Mouse (Mus musculus) heart, adult 9 months (tissue): Measurements from ENCODE around the gene Tarsl2.
A peak's percentile ranks its signal among the peaks of the same experiment; 100 is the strongest.

Source experiments
- DNase-seq, 2 experiments: peaks; one replicate each; pipeline ENCODE4 v3.0.0; 2022; ENCODE audit warnings: low spot score in 2 of 2

The Tarsl2 gene

DNA sequence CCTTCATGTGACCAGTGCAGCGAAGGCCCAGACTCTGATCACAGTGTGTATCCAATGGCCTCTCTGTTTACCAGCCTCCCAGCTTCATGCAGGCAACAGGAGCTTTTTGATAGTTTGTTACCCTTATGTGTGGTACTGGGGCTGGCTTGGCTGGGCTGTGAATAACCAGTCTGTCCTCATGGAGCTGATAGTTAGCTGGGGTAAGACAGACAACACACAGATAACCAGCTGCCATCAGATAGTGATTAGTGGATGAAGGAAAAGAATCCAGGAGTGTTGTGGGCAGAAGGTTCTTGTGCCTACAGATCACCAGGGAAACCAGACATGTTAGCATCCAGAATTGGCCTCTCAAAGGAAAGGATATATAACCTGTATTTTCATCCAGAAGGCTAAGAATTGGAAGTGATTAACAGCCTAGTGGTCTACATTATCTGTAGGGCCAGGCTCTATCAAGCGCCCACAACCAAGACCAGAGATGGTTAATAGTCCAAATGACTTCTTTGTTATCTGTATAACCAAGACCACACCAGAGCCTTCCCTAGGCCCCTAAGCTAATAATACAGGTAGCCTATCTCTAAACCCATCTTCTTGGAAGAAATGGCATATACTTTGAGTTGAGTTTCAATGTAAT, 12.9 kb downstream of the Tarsl2 start:
- DNase-seq: no peak

DNA sequence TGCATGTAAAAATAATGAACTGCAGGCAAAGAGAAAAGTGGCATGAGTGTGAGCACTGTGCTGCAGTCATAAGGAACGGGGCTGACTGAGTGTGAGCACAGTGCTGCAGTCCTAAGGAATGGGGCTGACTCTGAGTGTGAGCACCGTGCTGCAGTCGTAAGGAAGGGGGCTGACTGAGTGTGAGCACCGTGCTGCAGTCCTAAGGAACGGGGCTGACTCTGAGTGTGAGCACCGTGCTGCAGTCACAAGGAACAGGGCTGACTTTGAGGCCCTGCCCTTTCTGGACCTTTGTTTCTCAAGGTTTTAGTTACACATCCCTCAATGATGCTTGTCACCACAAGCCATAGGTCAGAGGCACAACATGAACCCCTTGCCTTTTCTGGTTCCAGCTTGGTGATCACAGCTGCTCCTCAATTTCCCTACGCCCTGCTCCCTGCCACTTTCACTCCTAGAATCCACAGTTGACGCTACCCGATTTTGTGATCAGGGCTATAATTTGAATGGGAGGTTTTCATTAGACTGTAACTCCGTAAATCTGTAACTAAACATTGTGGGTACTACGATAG, 18.6 kb downstream of the Tarsl2 start:
- DNase-seq: no peak

DNA sequence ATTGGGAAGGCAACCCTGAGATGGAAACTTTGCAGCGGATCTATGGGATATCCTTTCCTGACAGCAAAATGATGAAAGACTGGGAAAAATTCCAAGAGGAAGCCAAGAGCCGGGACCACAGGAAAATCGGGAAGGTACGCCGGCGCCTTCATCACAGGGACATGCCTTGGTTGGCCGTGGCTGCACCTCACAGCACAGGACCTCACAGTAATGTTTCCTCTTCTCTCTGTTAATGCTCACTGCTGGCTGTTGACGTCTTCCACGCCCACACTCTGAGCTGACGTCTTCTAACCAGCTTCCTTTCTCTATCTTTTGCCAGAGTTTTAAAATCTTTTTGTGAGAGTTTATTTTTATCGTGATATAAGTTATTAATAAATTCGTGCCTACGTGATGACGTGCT, 19.2 kb downstream of the Tarsl2 start:
- DNase-seq: no peak

DNA sequence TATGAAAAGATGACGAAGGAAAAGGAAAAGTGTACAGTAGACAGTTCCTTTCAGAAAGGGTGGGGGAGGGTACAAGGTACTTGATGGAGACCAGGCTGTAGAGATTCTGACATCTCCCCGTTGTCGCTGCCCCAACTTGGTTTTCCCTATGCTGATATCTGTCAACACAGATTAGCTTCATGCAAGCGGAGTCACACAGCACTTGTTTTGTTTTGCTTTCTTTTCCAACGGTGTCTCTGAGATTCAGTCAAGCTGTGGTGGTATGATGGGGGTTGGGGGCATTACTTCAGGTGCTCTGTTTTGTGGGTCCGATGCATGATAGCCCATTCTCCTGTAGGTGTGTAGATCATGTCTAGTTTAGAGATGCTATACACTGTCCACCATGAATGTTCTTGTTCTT, 22.8 kb downstream of the Tarsl2 start:
- no peak for DNase-seq

DNA sequence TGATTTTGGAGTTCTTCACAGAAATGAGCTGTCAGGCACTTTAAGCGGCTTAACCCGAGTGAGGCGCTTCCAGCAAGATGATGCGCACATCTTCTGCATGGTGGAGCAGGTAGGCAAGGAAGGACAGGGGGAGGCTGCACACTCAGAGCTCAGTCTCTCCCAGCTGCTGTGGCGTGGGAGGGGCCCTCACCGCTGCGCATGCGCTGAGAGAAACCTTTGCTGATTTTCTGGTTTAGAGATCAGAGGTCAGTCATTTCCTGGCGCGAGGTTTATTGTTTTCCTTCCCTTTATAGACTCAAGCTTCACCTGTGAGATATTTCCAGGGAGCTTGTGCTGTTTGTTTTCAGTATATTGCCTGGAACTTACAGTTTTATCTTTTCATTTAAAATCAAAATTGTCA, 33.4 kb downstream of the Tarsl2 start:
- no peak for DNase-seq

DNA sequence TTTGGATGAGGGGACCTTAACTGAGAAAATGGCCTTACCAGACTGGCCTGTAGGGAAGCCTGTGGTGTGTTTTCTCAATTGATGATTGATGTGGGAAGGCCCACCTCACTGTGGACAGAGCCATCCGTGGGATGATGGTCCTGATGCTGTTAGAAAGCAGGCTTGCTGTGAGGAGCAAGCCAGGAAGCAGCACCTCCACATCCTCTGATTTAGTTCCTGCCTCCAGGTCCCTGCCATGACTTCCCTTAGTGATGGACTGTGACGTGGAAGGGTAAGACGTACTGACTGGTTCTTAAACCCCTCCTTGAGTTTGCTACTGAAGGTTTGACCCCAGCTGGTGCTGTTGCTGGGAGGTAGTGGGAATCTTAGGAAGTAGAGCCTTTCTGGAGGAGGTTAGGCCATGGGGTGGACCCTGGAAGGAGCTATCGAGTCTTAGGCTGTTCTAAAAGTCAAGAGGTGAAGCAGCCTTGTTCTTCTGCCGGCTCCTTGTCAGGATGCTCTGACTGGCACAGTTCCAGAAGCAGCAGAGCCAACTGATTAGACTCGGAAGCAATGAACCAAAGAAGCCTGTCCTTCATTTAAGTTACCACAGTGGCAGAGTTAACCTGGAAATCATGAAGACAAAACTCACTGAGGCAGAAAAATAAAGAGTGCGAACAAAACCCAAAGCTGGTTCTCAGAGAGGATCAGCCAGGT, 34.4 kb downstream of the Tarsl2 start:
- DNase-seq: no peak

DNA sequence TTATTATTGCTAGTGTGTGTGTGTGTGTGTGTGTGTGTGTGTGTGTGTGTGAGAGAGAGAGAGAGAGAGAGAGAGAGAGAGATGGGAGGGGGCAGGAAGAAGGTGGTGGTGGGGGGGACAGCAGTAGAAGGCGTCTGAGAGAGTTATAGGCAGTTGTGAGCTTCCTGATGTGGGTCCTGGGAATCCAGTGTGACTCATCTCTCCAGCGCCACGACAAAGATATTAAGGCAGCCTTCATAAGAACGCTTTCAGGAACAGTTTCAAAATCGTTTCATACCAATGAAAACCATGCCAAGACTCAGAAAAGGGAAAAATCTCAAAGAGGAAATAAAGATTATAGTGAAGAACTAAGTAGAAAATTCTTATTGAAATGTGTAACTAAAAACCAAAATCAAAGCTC, 36.5 kb downstream of the Tarsl2 start:
- no peak for DNase-seq

DNA sequence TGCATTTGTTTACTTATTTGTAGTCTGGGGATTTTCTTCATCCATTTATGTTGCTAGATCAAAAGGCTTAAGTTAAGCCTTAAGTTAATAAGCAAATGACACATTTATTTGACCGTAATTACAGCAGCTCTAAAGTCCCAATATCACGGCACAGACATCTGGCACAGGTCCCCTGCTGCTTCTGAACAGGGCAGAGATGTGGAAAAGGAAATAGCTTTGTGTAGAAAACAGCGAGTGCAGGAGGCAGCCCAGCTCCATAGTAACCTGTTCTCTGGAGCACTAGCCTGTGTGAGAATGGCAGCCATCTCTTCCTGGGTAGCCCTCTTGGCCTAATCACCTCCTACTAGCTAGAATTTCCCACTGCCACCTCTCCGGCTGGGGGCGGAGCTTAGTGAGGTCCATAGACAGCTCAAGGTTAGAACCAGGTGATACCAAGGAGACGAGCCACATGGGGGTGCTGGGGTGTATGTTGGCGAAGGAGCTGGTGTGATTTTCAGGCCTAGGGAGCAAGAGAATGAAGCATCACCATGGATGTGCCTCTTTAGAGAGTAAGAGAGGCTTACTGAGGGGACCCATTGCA, 39.6 kb downstream of the Tarsl2 start:
- DNase-seq: no peak

DNA sequence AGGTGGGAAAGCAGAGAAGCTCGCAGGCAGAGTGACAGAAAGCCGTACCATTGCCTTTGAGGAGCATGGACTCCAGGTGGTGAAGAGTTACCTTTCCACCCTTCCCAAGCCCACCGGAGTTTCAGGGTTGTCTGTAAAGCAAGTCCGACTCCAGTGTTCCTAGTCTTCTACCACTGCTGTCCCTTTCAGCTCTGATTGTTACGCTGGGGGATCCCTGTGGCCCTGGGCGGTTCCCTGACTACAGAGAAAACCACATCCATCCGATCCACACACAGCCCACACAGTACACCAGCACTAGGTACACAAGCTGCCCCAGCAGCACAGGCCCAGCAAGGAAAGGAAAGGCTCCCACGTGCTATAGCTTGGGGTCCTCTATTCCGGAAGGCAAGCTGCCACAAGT, 42.0 kb downstream of the Tarsl2 start:
- DNase-seq: no peak

DNA sequence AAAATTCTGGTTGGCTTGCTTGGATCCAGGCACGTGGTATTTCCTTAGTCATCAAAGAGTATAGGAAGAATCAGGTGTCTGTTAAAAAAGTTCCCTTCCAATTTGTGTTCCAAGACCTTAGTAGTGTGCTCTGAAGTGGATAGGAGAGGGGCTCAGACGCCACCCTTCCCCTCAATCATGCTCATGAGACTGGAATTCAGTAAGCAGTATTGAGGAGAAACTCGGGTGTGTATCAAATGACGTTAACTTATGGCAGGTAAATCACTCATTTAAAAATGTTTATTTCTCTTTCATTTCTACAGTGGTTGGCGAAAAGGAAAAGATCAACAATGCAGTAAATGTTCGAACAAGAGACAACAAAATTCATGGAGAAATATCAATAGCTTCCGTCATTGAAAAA, 46.2 kb downstream of the Tarsl2 start, which contains the start of gene Tm2d3:
Gene Tm2d3 (plus strand): TSS at position 301 of the 400 bp plus-strand sequence.
- DNase-seq: no peak

DNA sequence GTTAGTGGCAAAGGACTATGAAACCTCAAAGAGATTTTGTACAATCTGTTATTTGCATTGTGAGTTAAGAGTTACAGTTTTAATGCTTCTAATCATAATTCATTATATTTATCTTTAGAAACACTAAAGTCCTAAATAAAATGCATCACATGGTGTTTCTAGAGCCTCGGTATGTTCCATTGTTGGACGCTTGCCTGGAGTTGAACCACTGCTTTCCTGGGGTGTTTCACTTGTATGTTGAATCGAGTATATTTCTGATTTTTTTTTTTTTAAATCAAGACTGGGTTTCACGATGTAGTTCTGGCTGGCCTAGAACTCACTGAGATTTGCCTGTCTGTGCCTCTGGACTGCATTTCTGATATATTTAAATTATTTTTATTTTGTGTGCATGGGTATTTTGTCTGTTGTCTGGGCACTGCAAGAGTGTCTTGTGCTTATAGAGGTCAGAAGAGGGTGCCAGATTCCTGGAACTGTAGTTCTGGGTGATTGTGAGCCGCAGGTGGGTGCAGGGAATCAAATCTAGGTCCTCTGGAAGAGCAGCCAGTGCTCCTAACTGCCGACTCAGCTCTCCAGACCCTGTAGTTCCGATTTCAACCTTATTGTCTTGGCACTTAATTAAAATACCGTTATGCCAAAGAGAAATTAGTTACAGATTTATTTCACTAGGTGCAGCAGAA, 47.4 kb downstream of the Tarsl2 start:
- DNase-seq: no peak

DNA sequence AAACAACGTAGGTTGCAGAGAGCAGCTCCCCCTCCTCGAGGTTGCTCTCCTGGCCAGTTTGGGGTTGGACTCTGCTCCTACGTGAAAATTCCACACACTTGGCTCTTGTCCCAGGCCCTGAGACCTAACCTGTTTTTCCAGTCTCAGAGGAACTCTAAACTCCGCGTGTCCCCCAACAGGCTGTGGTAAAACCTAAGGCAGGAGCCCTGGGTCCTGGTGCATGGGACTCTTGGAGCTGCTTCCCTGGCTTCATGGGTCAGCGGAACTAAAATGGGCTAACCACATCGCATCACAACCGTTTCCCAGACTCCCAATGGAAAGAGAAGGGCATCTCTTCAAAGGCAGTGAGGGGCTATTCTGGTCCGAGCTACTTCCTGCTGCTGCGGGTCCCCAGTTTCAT, 48.2 kb downstream of the Tarsl2 start:
- DNase-seq: peak in 1 of 2 experiments; percentile 5

DNA sequence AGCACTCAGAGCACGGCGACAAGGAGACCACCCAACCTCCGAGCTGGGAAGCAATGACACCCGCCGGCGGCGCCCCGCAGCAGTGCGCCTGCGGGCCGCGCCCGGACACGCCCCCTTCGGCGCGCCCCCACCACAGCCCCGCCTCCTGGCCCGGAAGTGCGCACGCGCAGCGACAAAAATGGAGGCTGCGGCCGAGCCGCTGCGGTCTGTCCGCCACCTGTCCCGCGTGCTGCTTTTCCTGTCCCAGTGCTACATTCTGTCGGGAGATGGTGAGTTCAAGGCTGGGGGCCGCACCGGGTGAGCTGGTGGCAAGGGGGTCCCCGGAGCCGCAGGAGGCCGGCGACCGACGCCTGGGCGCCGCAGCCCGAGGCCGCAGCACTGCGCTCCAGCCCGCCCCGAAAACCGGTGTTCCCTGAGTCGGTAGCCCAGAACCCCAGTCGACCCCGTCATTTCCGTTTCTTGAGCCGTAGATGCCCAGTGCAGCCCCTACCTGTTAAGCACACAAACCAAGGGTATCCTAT, 48.7 kb downstream of the Tarsl2 start:
- DNase-seq: peak; percentile 79 to 86

DNA sequence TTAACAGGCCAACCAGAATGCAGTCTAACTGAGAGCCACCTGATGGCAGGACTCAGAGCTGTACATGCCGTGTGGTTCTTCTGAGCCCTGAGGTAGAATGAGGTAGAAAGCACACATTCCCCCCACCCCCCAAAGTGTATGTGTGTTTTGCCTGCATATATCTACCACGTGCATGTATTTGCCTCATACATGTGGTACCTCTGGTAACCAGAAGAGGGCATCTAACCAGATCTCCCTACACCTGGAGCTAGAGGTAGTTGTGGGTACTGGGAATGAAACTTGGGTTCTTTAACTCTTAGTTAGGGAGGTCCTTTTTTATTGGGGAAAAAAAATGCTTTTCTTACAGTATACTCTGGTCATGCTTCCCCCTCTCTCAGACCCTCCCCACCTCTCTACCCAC, 51.8 kb downstream of the Tarsl2 start:
- no peak for DNase-seq

DNA sequence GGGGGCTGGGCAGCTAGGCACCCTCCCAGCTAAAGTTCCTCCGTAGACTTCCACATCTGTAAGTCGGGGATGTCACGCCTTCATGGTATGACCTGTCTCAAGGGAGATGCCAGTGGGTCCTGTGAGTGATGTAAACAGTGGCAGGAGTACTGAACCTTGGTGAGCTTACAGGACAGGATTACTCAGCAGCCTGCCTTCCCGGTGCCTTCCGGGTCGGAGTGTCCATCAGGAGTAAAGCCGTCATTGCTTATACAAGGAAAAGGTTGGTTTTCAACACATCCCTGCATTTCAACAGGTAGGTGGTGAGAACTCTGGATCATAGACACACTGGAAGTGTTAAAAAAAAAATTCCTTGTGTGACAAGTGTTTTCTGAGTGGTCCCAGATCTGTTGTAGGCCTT, 57.4 kb downstream of the Tarsl2 start:
- no peak for DNase-seq

DNA sequence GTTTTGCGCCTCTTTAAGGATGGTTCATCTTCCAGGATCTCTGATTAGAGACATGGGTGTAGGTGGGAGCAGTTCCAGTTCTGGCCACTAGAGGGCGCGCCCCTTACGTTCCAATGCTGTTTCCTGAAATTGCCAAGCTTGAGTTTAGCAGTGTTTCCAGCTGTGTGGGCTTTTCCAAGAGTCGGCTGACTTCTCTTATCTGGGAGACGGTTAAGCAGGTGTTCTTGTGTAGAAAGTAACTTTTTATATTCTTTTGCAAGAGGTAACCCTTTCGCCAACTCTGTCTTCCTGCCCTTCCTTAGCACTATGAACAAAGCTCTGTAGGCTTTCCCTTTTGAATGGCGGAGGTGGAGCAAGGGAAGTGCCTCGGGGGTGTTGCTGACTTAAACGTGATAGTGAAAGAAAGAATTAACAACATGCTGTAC, 60.1 kb downstream of the Tarsl2 start:
- peak; percentile 33 to 68 for DNase-seq

DNA sequence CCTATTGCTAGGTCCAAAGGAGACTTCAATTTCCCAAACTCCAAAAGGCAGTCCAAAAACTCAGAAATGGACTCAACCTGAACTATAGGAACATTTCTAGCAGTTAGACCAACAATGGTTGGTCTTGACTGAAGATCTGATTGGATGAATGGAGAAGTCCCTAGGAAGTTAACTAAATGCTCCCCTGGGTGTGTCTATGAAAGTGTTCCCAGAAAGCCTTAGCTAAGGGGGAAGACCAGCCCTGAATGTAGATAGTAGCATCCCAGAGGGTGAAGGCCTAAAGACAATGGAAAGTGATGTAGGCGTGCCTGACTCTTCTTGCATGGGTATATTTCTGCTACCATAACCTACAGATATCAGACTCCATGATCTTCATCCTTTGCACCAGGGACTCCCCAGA, 63.8 kb downstream of the Tarsl2 start:
- no peak for DNase-seq

DNA sequence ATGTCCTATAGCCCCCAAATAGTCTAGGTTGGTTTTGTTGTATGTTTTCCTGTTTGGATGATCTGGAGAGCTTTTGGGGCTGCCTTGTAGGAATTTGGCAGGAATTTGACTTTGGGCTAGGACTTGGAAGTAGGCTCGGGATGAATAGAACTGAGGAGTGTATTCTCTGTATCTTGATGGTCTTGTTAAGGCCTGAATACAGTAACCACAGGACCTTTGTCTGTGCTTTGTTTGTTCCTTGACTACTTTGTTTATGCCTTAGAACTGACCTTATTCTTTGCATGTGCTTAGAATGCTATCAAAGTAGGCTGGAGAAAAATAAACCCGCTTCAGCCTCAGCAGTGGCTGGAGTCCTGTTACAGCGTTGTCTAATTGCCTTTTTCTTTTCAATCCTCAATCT, 65.6 kb downstream of the Tarsl2 start:
- no peak for DNase-seq

DNA sequence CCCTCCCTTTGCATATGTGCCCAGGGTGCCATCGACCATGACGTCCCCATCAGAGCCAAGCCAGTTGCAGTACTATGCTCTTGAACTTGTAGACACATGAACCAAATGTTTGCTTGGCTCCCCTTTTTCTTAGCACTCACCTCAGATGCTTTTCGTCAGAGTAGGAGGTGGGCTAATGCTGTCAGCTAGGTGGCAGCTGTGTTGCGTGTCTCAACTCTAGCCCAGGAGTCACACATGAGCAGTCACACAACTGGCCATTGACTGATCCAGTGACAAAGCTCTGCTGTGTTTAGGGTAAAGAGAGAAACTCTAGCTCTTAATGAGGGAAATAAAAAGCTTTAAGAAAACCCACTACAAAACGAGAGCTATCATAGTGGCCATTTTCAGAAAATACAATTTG, 69.1 kb downstream of the Tarsl2 start:
- DNase-seq: no peak

DNA sequence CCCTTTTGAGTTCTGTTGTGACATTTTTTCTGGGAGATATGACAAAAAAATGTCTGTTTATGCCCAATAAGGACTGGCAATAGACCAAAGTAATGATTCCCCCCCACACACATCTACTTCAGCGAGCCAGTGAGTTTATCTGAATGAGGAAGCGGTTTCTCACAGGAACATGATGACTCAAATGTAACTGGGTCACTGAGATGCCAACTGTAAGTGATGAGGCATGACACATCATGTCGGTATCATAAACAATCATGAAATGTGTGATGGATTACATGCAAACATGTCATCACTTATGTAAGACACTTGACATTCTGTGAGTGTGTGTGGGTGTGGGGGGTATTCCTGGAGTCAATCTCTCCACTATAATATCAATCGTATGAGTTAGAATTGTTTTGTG, 69.6 kb downstream of the Tarsl2 start:
- DNase-seq: no peak

DNA sequence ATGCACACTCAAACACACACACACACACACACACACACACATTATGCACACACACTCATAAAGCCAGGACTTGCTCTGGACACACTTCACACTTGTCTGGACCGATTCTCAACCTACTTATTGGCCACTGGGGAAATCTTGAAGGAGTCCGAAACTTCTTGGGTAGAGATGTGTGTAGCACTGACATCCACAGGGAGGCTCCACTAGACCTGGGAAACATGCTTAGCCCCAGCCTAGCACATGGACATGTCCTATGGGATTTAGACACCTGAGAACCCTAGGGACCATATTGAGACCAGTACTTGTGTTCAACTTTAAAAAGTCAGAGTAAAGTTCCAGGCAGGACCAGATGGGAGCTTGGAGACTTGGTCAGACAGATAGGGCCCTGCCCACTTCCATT, 89.3 kb downstream of the Tarsl2 start:
- no peak for DNase-seq

DNA sequence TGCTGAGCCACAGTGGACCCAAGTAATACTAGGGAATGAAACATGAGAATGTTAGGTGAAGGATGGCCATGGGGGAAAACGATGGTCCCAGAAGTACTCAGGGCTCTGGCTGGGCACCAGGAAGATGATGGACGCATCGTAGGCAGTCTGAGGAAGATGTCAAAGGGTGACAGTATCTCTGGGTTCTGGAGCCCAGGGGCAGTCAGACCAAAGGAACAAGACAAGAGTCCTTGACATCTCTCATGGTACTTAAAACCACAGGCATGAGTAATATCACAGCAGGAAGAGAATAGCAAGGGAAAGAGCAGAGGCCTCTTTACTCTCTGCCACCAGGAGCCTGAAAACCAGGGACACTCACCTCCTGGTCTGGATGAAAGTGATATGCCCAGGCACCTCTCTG, 90.6 kb downstream of the Tarsl2 start:
- no peak for DNase-seq
